Mouse (Mus musculus) right cerebral cortex, postnatal 25 days (tissue): Measurements from ENCODE around the gene Uqcrh.
A peak's percentile ranks its signal among the peaks of the same experiment; 100 is the strongest.

Experiments used
- DNase-seq: peaks from one replicate; pipeline ENCODE4 v3.0.0; 2022

Gene Uqcrh

GRCm38 (mm10) chr4:116053399-116053961, 21.4 kb downstream of the Uqcrh start, which contains the start of gene Nsun4:
Gene Nsun4 (minus strand): TSS chr4:116053876.
- peak; percentile 87 for DNase-seq

- no peak for DNase-seq
Measured at GRCm38 (mm10) chr4:116052526-116053293, 22.2 kb downstream of the Uqcrh start.

- DNase-seq: no peak
Measured at GRCm38 (mm10) chr4:116049211-116049610, 25.7 kb downstream of the Uqcrh start.

- no peak for DNase-seq
Measured at GRCm38 (mm10) chr4:116048130-116048920, 26.5 kb downstream of the Uqcrh start.

- no peak for DNase-seq
Measured at GRCm38 (mm10) chr4:116047681-116048080, 27.2 kb downstream of the Uqcrh start.

GRCm38 (mm10) chr4:116046604-116047003, 28.3 kb downstream of the Uqcrh start:
- no peak for DNase-seq

- no peak for DNase-seq
Measured at GRCm38 (mm10) chr4:116042186-116042585, 32.7 kb downstream of the Uqcrh start.

GRCm38 (mm10) chr4:116040466-116040865, 34.4 kb downstream of the Uqcrh start:
- DNase-seq: no peak

GRCm38 (mm10) chr4:116033374-116033773, 41.5 kb downstream of the Uqcrh start:
- peak; percentile 49 for DNase-seq

- DNase-seq: no peak
Measured at GRCm38 (mm10) chr4:116032906-116033305, 42.0 kb downstream of the Uqcrh start.

- DNase-seq: no peak
Measured at GRCm38 (mm10) chr4:116017902-116018746, 56.7 kb downstream of the Uqcrh start, which contains the start of gene Faah. Gene Faah (minus strand): TSS chr4:116017926.

- DNase-seq: peak; percentile 83
Measured at GRCm38 (mm10) chr4:116017300-116017901, 57.5 kb downstream of the Uqcrh start.
